Mouse (Mus musculus) liver, postnatal 0 days (tissue): ENCODE measurements around the gene Cd82.

Source experiments
- CTCF ChIP-seq: sonication (generic); IDR thresholded peaks from 2 replicates; pipeline ENCODE4 v1.5.1; 2016; ENCODE audit warnings: antibody characterized with exemption, low read depth
- EP300 ChIP-seq: IDR thresholded peaks from 2 replicates; pipeline ENCODE4 v1.6.1; 2016; ENCODE audit warnings: antibody characterized with exemption, low read depth, mild to moderate bottlenecking

- TF ChIP-seq CTCF (no peak), EP300 (no peak)
These were observed 2.0 kb downstream of the Cd82 start for GRCm38 (mm10) chr2:93460786-93461469.
